Mouse (Mus musculus) midbrain, embryonic 16.5 days (tissue): ENCODE results near the gene Sdccag8. TPM values are rescaled to one million over a fixed set of nuclear protein-coding genes. Genes with fewer than 3 reads are reported as not detected.

Source experiments
- ATAC-seq: fragments of 200-750 bp; cut with Nextera tagmentation; 2 replicates; pipeline ENCODE4 v1.8.0; 2017; ENCODE audit warnings: moderate TSS enrichment
- H3K27ac ChIP-seq: fragments of 300-500 bp; sonication (generic); 2 replicates; pipeline ENCODE4 v1.5.1; 2014; ENCODE audit warnings: mild to moderate bottlenecking, low read length, mixed read lengths
- H3K27me3 ChIP-seq: fragments of 300-500 bp; sonication (generic); 2 replicates; pipeline ENCODE4 v1.6.1; 2014; ENCODE audit warnings: low read depth, low read length, mixed read lengths; ENCODE audit not compliant: control insufficient read depth, insufficient read depth
- H3K36me3 ChIP-seq: fragments of 300-500 bp; sonication (generic); 2 replicates; pipeline ENCODE4 v1.6.1; 2014; ENCODE audit warnings: mild to moderate bottlenecking, low read length, moderate library complexity, mixed read lengths; ENCODE audit not compliant: control insufficient read depth, insufficient read depth
- H3K4me1 ChIP-seq: fragments of 300-500 bp; sonication (generic); 2 replicates; pipeline ENCODE4 v1.6.1; 2014; ENCODE audit warnings: mild to moderate bottlenecking, low read length, mixed read lengths; ENCODE audit not compliant: control insufficient read depth, insufficient read depth
- H3K4me2 ChIP-seq: fragments of 300-500 bp; sonication (generic); 2 replicates; pipeline ENCODE4 v1.6.1; 2014; ENCODE audit warnings: mild to moderate bottlenecking, low read length, mixed read lengths
- H3K4me3 ChIP-seq: fragments of 300-500 bp; sonication (generic); 2 replicates; pipeline ENCODE4 v1.5.1; 2014; ENCODE audit warnings: low read depth, mild to moderate bottlenecking, low read length, moderate library complexity, mixed read lengths
- H3K9ac ChIP-seq: fragments of 300-500 bp; sonication (generic); 2 replicates; pipeline ENCODE4 v1.6.1; 2014; ENCODE audit warnings: low read depth, low read length, mixed read lengths
- H3K9me3 ChIP-seq: fragments of 300-500 bp; sonication (generic); replicated peaks from 2 replicates; pipeline ENCODE4 v1.6.1; 2014; ENCODE audit warnings: mild to moderate bottlenecking, low read length, mixed read lengths; ENCODE audit not compliant: control insufficient read depth, poor library complexity, severe bottlenecking
- WGBS: fragments of 180-500 bp; shearing (Covaris S2); extraction: QIAGEN DNeasy Blood & Tissue Kit; methylation state at CpG from one replicate; pipeline ENCODE4 v1.1.7; 2014; 5-methylcytosine and 5-hydroxymethylcytosine counted together
- polyA plus RNA-seq: library from polyadenylated mRNA; unstranded; fragments of >200 nt; fragmentation: Nextera tagmentation; extraction: Ambion mirVana; gene quantifications from 2 replicates; pipeline ENCODE4 v1.2.1, GENCODE M21; 2015

The Sdccag8 gene
- 25.6 and 27.4 TPM in 2 replicates for polyA plus RNA-seq

GRCm38 (mm10) chr1:176814591-176815062 is at the start of gene Sdccag8:
Gene Sdccag8, plus strand, starts transcription at chr1:176814660.
- H3K4me3 ChIP-seq: peak within 1 kb of the TSS; percentile 91
- WGBS: under 1% methylated on average over 25 of the region's 25 CpGs
- H3K9me3 ChIP-seq: no peaks in the 10 kb centered on the region
- no peaks in the 10 kb centered on the region for H3K27me3 ChIP-seq
- H3K9ac ChIP-seq: peak within 1 kb of the TSS; percentile 99
- H3K4me1 ChIP-seq: peaks cover 20% of the 10 kb centered on the region
- ATAC-seq: peak; percentile 97
- peak within 1 kb of the TSS; percentile 71 for H3K4me2 ChIP-seq
- peak within 1 kb of the TSS; percentile 99 for H3K27ac ChIP-seq
- H3K36me3 ChIP-seq: no peaks in the 10 kb centered on the region

- 58% methylated on average over 4 of the region's 4 CpGs for WGBS
- Histone ChIP-seq H3K9ac (no peak overlapping the region), H3K9me3 (no peaks in the 10 kb centered on the region), H3K27ac (no peak overlapping the region), H3K4me2 (no peak overlapping the region), H3K36me3 (peaks cover 16% of the 10 kb centered on the region), H3K4me1 (no peaks in the 10 kb centered on the region), H3K4me3 (no peak overlapping the region), H3K27me3 (no peaks in the 10 kb centered on the region)
- no peak for ATAC-seq
These were observed 39.9 kb upstream of the Sdccag8 start for GRCm38 (mm10) chr1:176774533-176774932.

- H3K4me3 ChIP-seq: no peak overlapping the region
- WGBS: 94% methylated on average over 7 of the region's 7 CpGs
- no peak overlapping the region for H3K9ac ChIP-seq
- no peaks in the 10 kb centered on the region for H3K4me1 ChIP-seq
- H3K4me2 ChIP-seq: no peak overlapping the region
- H3K9me3 ChIP-seq: no peaks in the 10 kb centered on the region
- H3K36me3 ChIP-seq: peaks cover 3% of the 10 kb centered on the region
- H3K27me3 ChIP-seq: no peaks in the 10 kb centered on the region
- H3K27ac ChIP-seq: no peak overlapping the region
- ATAC-seq: no peak
These were observed 25.1 kb upstream of the Sdccag8 start for GRCm38 (mm10) chr1:176789326-176789725.

- no peaks in the 10 kb centered on the region for H3K27me3 ChIP-seq
- H3K4me2 ChIP-seq: no peak overlapping the region
- H3K36me3 ChIP-seq: peaks cover 3% of the 10 kb centered on the region
- no peak overlapping the region for H3K27ac ChIP-seq
- ATAC-seq: no peak
- peaks cover 9% of the 10 kb centered on the region for H3K4me1 ChIP-seq
- no peak overlapping the region for H3K4me3 ChIP-seq
- WGBS: 90% methylated on average over 1 of the region's 1 CpGs
- no peaks in the 10 kb centered on the region for H3K9me3 ChIP-seq
- no peak overlapping the region for H3K9ac ChIP-seq
These were observed 22.3 kb upstream of the Sdccag8 start for GRCm38 (mm10) chr1:176792175-176792574.

GRCm38 (mm10) chr1:176798673-176799072 is 15.8 kb upstream of the Sdccag8 start:
- Histone ChIP-seq H3K27me3 (no peaks in the 10 kb centered on the region), H3K27ac (no peak overlapping the region), H3K4me2 (no peak overlapping the region), H3K4me1 (peaks cover 24% of the 10 kb centered on the region), H3K36me3 (no peaks in the 10 kb centered on the region), H3K4me3 (no peak overlapping the region), H3K9me3 (no peaks in the 10 kb centered on the region), H3K9ac (no peak overlapping the region)
- no peak for ATAC-seq

GRCm38 (mm10) chr1:176800728-176801365 is 13.6 kb upstream of the Sdccag8 start:
- 16% methylated on average over 2 of the region's 2 CpGs for WGBS
- Histone ChIP-seq H3K9ac (no peak overlapping the region), H3K27me3 (no peaks in the 10 kb centered on the region), H3K36me3 (no peaks in the 10 kb centered on the region), H3K9me3 (no peaks in the 10 kb centered on the region), H3K27ac (no peak overlapping the region), H3K4me2 (no peak overlapping the region; the same call in 1 of the 2 replicates), H3K4me1 (peaks cover 18% of the 10 kb centered on the region), H3K4me3 (no peak overlapping the region)
- ATAC-seq: no peak

GRCm38 (mm10) chr1:176810161-176810560 is 4.3 kb upstream of the Sdccag8 start:
- H3K36me3 ChIP-seq: no peaks in the 10 kb centered on the region
- no peak for ATAC-seq
- no peaks in the 10 kb centered on the region for H3K9me3 ChIP-seq
- H3K27me3 ChIP-seq: no peaks in the 10 kb centered on the region
- H3K27ac ChIP-seq: no peak overlapping the region
- peaks cover 34% of the 10 kb centered on the region for H3K4me1 ChIP-seq
- H3K9ac ChIP-seq: no peak overlapping the region
- H3K4me3 ChIP-seq: no peak overlapping the region
- no peak overlapping the region for H3K4me2 ChIP-seq

- H3K4me1 ChIP-seq: peaks cover 35% of the 10 kb centered on the region
- peak overlapping the region; percentile 91 for H3K4me3 ChIP-seq
- WGBS: 88% methylated on average over 3 of the region's 3 CpGs
- no peaks in the 10 kb centered on the region for H3K36me3 ChIP-seq
- H3K27me3 ChIP-seq: no peaks in the 10 kb centered on the region
- H3K9me3 ChIP-seq: no peaks in the 10 kb centered on the region
- ATAC-seq: no peak
- peak overlapping the region; percentile 71 for H3K4me2 ChIP-seq
- peak overlapping the region; percentile 99 for H3K9ac ChIP-seq
- peak overlapping the region; percentile 99 for H3K27ac ChIP-seq
These were observed 2.6 kb upstream of the Sdccag8 start for GRCm38 (mm10) chr1:176811892-176812291.

GRCm38 (mm10) chr1:176812491-176813291 is 1.8 kb upstream of the Sdccag8 start:
- H3K9me3 ChIP-seq: no peaks in the 10 kb centered on the region
- peaks cover 32% of the 10 kb centered on the region for H3K4me1 ChIP-seq
- peak overlapping the region; percentile 99 for H3K9ac ChIP-seq
- peak overlapping the region; percentile 71 for H3K4me2 ChIP-seq
- peak overlapping the region; percentile 99 for H3K27ac ChIP-seq
- no peak for ATAC-seq
- peak overlapping the region; percentile 91 for H3K4me3 ChIP-seq
- H3K27me3 ChIP-seq: no peaks in the 10 kb centered on the region
- no peaks in the 10 kb centered on the region for H3K36me3 ChIP-seq
- WGBS: 12% methylated on average over 11 of the region's 11 CpGs
